Mouse (Mus musculus): ENCODE measurements at regions not wholly inside any gene's neighbourhood (a gene's known extent, or its start where the extent isn't known, plus 50 kb on each side); places are given as distances from the start of the nearest gene placed in this dataset.
A peak's percentile ranks its signal among the peaks of the same experiment; 100 is the strongest.

- Histone ChIP-seq H3K4me1 (ENCODE audit: control insufficient read depth in 2 of 2, insufficient read depth in 2 of 2, low read length in 2 of 2, poor library complexity in 1 of 2) (peaks cover 0 to 8% of the 10 kb centered on the region in 2 experiments; a peak in 2 of 4 replicates), H3K9ac (ENCODE audit: insufficient read depth, low read depth, low read length, poor library complexity, severe bottlenecking) (no peak overlapping the region), H3K27ac (ENCODE audit: insufficient read depth, low read depth, low read length, poor library complexity, severe bottlenecking) (no peak overlapping the region), H3K36me3 (ENCODE audit: control insufficient read depth, insufficient read depth, low read length, poor library complexity, severe bottlenecking) (no peaks in the 10 kb centered on the region), H3K9me3 (ENCODE audit: control insufficient read depth, insufficient read depth, low read depth, low read length) (no peaks in the 10 kb centered on the region), H3K4me3 (ENCODE audit: insufficient read depth in 1 of 2, low read depth in 1 of 2, low read length in 2 of 2, poor library complexity in 1 of 2, severe bottlenecking in 1 of 2) (no peak overlapping the region)
- no peak for DNase-seq (ENCODE audit: low read depth, low spot score)
- TF ChIP-seq MAFK (IDR thresholded peaks at IDR 0.05; ENCODE audit: insufficient read depth, low read depth, low read length), result no peak
- no peak for TF ChIP-seq ZNF384 (IDR thresholded peaks at IDR 0.05; ENCODE audit: low read depth, low read length)
- TF ChIP-seq CHD2 (IDR thresholded peaks at IDR 0.05; ENCODE audit: low read depth, low read length), result no peak
- no peak for TF ChIP-seq HCFC1 (IDR thresholded peaks at IDR 0.05; ENCODE audit: borderline replicate concordance, insufficient read depth, low read length)
- no peak for TF ChIP-seq ZC3H11A (IDR thresholded peaks at IDR 0.05; ENCODE audit: borderline replicate concordance, low read depth, low read length)
- in situ Hi-C loops (cut with MboI; ENCODE audit: low sequenced_read_pairs in 2 of 2, unreplicated experiment in 2 of 2), result no loop called here
Observed at GRCm38 (mm10) chr11:84760622-84761196, 58.6 kb downstream of the Mrm1 start.

- Histone ChIP-seq H3K4me3 (ENCODE audit: insufficient read depth in 1 of 2, low read depth in 1 of 2, low read length in 2 of 2, poor library complexity in 1 of 2, severe bottlenecking in 1 of 2) (no peak overlapping the region), H3K9me3 (ENCODE audit: control insufficient read depth, insufficient read depth, low read depth, low read length) (no peaks in the 10 kb centered on the region), H3K4me1 (ENCODE audit: control insufficient read depth in 2 of 2, insufficient read depth in 2 of 2, low read length in 2 of 2, poor library complexity in 1 of 2) (peaks cover 0 to 4% of the 10 kb centered on the region in 2 experiments; a peak in 2 of 4 replicates), H3K36me3 (ENCODE audit: control insufficient read depth, insufficient read depth, low read length, poor library complexity, severe bottlenecking) (no peaks in the 10 kb centered on the region), H3K27ac (ENCODE audit: insufficient read depth, low read depth, low read length, poor library complexity, severe bottlenecking) (no peak overlapping the region), H3K9ac (ENCODE audit: insufficient read depth, low read depth, low read length, poor library complexity, severe bottlenecking) (no peak overlapping the region)
- DNase-seq (ENCODE audit: low read depth, low spot score), result no peak
- no peak for TF ChIP-seq ZNF384 (IDR thresholded peaks at IDR 0.05; ENCODE audit: low read depth, low read length)
- no peak for TF ChIP-seq CHD2 (IDR thresholded peaks at IDR 0.05; ENCODE audit: low read depth, low read length)
- TF ChIP-seq MAFK (IDR thresholded peaks at IDR 0.05; ENCODE audit: insufficient read depth, low read depth, low read length), result no peak
- TF ChIP-seq HCFC1 (IDR thresholded peaks at IDR 0.05; ENCODE audit: borderline replicate concordance, insufficient read depth, low read length), result no peak
- TF ChIP-seq ZC3H11A (IDR thresholded peaks at IDR 0.05; ENCODE audit: borderline replicate concordance, low read depth, low read length), result no peak
- in situ Hi-C loops (cut with MboI; ENCODE audit: low sequenced_read_pairs in 2 of 2, unreplicated experiment in 2 of 2), result no loop called here
Observed at GRCm38 (mm10) chr11:84759478-84759986, 59.8 kb downstream of the Mrm1 start.

- no peaks in the 10 kb centered on the region for H3K9me3 ChIP-seq (ENCODE audit: control insufficient read depth, insufficient read depth, low read depth, low read length)
- H3K36me3 ChIP-seq (ENCODE audit: control insufficient read depth, insufficient read depth, low read length, poor library complexity, severe bottlenecking), result no peaks in the 10 kb centered on the region
- TF ChIP-seq HCFC1 (IDR thresholded peaks at IDR 0.05; ENCODE audit: borderline replicate concordance, insufficient read depth, low read length), result no peak
- TF ChIP-seq ZNF384 (IDR thresholded peaks at IDR 0.05; ENCODE audit: low read depth, low read length), result no peak
- no peak for TF ChIP-seq MAFK (IDR thresholded peaks at IDR 0.05; ENCODE audit: insufficient read depth, low read depth, low read length)
- no peak for TF ChIP-seq ZC3H11A (IDR thresholded peaks at IDR 0.05; ENCODE audit: borderline replicate concordance, low read depth, low read length)
- TF ChIP-seq CHD2 (IDR thresholded peaks at IDR 0.05; ENCODE audit: low read depth, low read length), result no peak
- no peak overlapping the region for H3K4me3 ChIP-seq (ENCODE audit: insufficient read depth in 1 of 2, low read depth in 1 of 2, low read length in 2 of 2, poor library complexity in 1 of 2, severe bottlenecking in 1 of 2)
- no peak overlapping the region for H3K9ac ChIP-seq (ENCODE audit: insufficient read depth, low read depth, low read length, poor library complexity, severe bottlenecking)
- no peak overlapping the region for H3K27ac ChIP-seq (ENCODE audit: insufficient read depth, low read depth, low read length, poor library complexity, severe bottlenecking)
- no peak for DNase-seq (ENCODE audit: low read depth, low spot score)
- in situ Hi-C loops (cut with MboI; ENCODE audit: low sequenced_read_pairs in 2 of 2, unreplicated experiment in 2 of 2), result no loop called here
- peaks cover 2 to 12% of the 10 kb centered on the region in 2 experiments; a peak in 3 of 4 replicates for H3K4me1 ChIP-seq (ENCODE audit: control insufficient read depth in 2 of 2, insufficient read depth in 2 of 2, low read length in 2 of 2, poor library complexity in 1 of 2)
Observed at GRCm38 (mm10) chr11:84752007-84752406, 67.3 kb downstream of the Mrm1 start.

- no peak overlapping the region for H3K27ac ChIP-seq (ENCODE audit: insufficient read depth, low read depth, low read length, poor library complexity, severe bottlenecking)
- TF ChIP-seq HCFC1 (IDR thresholded peaks at IDR 0.05; ENCODE audit: borderline replicate concordance, insufficient read depth, low read length) (no peak), CHD2 (IDR thresholded peaks at IDR 0.05; ENCODE audit: low read depth, low read length) (no peak), MAFK (IDR thresholded peaks at IDR 0.05; ENCODE audit: insufficient read depth, low read depth, low read length) (no peak), ZNF384 (IDR thresholded peaks at IDR 0.05; ENCODE audit: low read depth, low read length) (no peak), ZC3H11A (IDR thresholded peaks at IDR 0.05; ENCODE audit: borderline replicate concordance, low read depth, low read length) (no peak)
- no peak overlapping the region for H3K4me3 ChIP-seq (ENCODE audit: insufficient read depth in 1 of 2, low read depth in 1 of 2, low read length in 2 of 2, poor library complexity in 1 of 2, severe bottlenecking in 1 of 2)
- H3K4me1 ChIP-seq (ENCODE audit: control insufficient read depth in 2 of 2, insufficient read depth in 2 of 2, low read length in 2 of 2, poor library complexity in 1 of 2), result peaks cover 2 to 17% of the 10 kb centered on the region in 2 experiments; a peak in 3 of 4 replicates
- in situ Hi-C loops (cut with MboI; ENCODE audit: low sequenced_read_pairs in 2 of 2, unreplicated experiment in 2 of 2), result no loop called here
- peak; percentile 62 for DNase-seq (ENCODE audit: low read depth, low spot score)
- H3K9me3 ChIP-seq (ENCODE audit: control insufficient read depth, insufficient read depth, low read depth, low read length), result no peaks in the 10 kb centered on the region
- H3K9ac ChIP-seq (ENCODE audit: insufficient read depth, low read depth, low read length, poor library complexity, severe bottlenecking), result no peak overlapping the region
- H3K36me3 ChIP-seq (ENCODE audit: control insufficient read depth, insufficient read depth, low read length, poor library complexity, severe bottlenecking), result no peaks in the 10 kb centered on the region
Observed at GRCm38 (mm10) chr11:84749490-84750349, 69.6 kb downstream of the Mrm1 start.
